Mouse (Mus musculus): ENCODE data around the gene Lelp1.

The Lelp1 gene

DNA sequence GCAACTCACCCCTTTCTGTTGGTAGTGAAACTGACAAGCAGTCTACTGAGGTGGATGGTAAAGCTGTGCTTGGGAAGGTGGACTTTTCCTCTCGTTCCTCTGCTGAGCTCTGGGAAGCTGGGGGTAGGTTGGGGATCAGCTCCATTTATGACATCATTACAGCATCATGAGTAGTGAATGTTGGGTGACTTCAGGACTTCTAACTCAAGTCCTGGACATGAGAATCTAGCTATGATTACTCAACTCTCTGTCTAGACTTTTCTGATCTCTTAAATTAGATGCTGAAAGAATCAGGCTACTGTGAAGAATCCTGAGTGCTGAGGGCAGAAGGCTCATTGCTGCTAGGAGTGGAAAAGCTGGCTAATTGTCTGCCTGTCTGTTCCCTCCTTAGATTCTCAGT is at the start of gene Lelp1:
TSS of gene Lelp1 (minus strand) at position 101 of the 400 bp plus-strand sequence.
- no peak for DNase-seq (ENCODE audit: low read depth, low spot score)

DNA sequence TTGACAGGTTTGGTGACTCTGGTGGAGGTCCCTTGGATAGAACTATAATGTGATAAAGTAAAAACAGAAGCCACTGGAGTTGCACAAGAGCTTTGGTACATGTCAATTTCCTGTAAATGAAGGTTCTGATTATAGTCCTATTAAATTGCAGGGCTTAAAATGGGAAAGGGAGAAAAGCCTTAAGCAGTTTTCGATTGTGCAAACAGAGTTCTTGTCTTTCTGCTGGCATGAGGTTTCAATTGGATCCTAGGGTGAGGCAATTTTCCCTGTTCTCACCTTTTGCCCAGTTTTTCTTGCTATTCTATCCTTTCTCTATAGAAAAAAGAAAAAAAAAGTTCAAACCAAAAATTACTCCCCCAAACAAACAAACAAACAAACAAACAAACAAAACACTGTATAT is 34.3 kb upstream of the Lelp1 start:
- no peak for DNase-seq (ENCODE audit: low read depth, low spot score)

DNA sequence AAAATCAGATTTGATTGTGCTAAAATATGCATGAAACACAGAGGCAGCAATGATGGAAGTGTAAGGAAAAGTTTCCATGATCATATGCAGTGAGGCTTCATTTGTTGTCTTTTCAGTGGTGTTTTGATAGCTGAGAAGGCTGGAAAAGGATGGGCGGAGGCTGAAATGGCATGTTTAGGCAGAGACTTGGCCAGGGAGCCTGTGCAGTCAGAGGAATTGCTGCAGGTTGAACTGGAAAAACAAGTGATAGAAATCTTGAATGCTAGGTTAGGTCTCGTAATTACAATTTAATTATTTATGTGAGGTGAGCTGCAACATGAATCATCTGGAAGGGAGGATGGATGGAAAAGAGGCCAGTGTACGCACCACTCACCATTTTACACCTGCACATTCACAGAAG is 27.3 kb upstream of the Lelp1 start:
- no peak for DNase-seq (ENCODE audit: low read depth, low spot score)

DNA sequence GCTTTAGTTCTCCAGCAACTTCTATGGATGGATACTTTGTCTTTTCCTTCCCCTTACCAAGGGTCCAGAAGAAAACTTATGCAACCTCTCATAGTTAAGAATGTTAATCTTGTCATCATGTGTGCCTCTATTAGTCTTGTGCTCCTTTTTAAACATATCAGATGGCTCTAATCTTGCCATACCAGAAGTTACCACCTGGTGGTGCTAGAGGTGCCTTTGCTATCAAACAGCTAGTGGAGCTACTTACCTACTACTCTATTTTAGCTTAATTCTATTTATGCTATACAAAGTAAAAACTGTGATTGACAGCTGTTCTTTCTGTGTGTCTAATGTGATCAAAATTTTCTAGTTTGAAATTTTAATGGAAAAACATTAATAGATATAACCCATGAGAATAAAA is 10.8 kb upstream of the Lelp1 start:
- peak; percentile 20 for DNase-seq (ENCODE audit: low read depth, low spot score)

DNA sequence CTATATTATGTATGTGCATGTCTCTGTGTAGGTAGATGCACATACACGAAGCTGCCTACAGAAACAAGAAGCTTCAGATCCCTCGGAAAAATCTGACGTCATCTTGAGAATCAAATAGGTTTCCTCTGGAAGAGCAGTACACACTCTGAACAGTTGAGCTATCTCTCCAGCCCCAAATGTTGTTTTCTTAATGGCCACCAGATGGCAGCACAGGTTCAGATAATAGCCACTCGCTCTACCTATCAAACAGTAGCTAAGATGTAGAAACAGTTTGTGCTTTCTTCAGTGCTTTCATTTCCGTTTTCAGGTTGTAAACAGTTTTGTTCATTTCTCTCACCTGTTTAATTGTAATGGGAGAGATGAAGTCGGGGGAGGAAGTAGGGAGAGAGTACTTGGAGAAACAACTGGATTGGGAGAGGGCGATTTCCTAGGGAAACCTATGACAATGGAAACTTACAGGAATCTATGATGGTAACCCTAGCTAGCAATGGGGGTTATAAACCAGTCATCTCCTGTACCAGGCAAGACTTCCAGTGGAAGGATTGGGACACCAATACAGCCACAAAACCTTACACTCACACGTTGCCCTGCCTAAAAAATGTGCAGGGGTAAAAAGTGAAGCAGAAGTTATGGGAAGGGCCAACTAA is 8.2 kb upstream of the Lelp1 start:
- DNase-seq (ENCODE audit: low read depth, low spot score) = peak; percentile 46

DNA sequence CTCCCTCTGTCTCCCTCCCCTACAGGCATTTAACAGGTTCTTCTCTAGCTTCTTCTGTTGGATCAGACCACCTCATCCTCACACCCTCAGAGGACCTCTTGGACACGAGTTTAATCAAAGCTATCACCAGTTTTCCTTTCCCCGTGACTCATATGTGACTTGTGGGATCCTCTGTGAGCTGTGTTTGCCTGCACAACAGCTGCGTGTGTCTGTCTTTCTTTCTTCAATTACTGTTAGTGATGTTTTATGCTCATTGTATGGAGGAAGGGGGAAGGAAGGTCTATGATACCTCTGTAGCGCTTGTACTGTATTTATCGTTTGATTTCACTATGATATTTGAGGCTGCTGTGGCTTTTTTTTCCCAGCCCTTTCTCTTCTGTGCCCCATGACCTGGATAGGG is 5.4 kb upstream of the Lelp1 start:
- no peak for DNase-seq (ENCODE audit: low read depth, low spot score)

DNA sequence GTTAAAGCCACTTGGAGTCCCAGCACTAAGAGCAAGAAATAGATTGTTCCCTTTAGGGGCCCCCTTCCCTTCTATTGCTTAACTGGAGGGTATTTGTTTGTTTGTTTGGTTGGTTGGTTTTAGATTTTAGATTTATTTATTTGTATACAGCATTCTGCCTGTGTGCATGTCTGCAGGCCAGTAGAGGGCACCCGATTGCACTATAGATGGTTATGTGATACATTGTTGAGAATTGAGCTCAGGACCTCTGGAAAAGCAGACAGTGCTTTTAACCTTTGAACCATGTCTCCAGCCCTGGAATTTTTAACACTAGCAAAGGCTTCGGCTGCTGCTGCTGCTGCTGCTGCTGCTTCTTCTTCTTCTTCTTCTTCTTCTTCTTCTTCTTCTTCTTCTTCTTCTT is 4.9 kb upstream of the Lelp1 start:
- DNase-seq (ENCODE audit: low read depth, low spot score) = no peak

DNA sequence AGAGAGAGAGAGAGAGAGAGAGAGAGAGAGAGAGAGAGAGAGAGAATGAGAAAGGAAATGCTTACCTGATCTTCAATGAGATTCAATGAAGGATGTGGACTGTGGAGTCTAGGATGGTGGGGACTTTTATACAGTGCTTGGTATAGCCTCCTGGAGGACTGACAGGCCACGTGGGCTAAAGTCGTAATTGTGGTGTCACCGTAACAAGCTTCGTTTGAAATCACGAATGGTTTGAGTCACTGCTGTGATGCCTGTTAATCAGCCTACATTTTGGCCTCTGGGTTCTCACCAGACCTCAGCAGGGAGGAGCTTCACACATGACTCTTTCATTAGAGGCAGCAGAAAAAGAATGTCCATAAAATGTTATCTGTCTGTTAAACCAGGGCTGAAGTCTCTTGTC is 18.7 kb downstream of the Lelp1 start, which contains the start of gene Prr9:
TSS of gene Prr9 (minus strand) at position 101 of the 400 bp plus-strand sequence.
- no peak for DNase-seq (ENCODE audit: low read depth, low spot score)

DNA sequence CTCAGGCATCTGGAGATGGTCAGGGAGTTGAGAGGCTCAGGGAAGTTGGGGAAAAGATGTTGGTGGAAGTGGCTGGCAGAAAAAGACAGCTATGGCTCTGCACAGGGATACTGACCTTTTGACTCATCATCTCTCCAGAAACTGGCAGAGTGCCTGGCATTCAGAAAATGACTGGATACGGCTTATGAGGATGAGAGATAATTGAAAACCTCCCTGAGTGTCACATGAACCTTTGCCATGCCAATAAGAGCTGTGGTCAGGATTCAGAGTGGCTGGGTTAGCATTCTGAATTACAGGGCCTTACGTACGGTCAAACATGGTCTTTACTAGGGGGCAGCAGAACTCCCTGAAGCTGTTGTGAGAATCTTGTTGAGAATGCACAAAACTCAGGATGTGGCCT is 21.6 kb downstream of the Lelp1 start:
- DNase-seq (ENCODE audit: low read depth, low spot score) = no peak

DNA sequence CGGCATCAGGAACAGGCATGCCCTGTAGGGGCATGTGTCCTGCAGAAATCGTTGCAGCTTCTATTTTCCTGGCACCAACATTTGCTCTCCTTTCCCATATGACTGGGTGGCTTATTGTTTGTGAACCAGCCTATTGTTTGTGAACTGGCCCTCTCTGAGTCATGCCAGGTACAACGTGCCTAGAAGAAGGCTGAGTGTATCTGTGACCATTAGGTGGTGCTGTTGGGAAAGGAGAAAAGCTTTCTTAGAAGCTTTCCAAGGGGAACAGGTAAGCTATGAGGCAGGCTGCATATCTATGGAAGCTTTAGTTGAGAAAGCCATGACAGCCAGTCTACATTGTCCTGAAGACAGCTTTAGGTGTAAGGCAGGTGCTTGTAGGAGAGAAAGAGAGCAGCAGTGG is 24.6 kb downstream of the Lelp1 start:
- DNase-seq (ENCODE audit: low read depth, low spot score) = no peak

DNA sequence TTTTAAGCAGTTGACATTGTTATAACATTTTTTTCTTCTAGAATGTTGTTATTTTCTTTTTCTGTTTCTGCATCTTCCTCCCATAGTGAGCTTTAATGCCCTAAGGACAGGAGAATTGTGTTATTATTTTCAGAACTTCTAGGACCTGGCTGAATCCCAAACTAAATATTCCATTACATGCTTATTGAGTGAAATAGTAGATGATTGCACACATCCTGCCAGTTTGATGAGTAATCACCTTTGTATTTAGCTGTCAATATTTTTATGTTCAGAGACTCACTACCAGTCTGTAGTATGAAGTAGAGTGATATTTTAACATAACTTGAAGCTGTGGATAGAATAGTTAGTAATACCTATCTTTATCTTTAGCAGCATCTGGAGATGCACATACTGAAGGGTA is 31.0 kb downstream of the Lelp1 start:
- no peak for DNase-seq (ENCODE audit: low read depth, low spot score)

DNA sequence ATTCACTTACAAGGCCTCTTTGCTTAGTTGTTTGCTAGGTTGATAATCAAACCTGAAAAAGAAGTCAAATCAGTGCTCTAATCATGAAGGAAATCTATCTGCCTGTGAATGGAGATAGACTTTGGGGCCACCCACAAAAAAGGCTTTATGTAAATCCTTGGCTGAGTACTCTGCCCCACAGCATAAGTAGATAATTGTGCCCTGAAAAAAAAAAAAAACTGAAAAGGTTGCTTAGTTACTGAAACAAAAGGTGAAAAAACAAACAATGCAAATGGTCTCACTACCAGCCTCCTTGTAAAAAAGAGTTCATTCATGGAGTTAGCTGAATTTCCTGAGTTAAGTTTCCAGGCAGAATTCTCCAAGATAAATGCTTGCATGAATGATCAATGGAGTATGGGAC is 31.8 kb downstream of the Lelp1 start:
- no peak for DNase-seq (ENCODE audit: low read depth, low spot score)

DNA sequence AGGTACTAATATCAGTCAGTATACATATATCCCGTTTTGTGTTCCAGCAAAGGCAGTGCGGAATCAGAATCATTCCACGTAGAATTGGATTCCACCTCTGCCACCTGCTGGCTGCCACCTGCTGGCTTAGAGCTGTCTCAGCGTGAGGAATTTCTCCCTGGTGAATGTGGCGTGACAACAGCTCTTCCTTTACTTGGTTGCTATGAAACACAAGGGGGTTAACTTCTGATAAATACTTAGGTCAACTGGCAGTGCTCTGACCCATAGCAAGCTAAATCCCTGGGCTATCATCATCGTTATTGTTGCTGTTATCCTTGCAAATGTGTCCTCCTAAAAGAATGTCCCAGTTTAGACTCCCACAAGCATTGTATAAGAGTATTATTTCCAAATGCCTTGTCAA is 36.0 kb downstream of the Lelp1 start:
- no peak for DNase-seq (ENCODE audit: low read depth, low spot score)

All from CD4-positive, CD25-positive, alpha-beta regulatory T cell, adult 2 months (primary cell).